Mouse (Mus musculus) c-Kit-negative CD71-positive TER-119-positive erythroid progenitor cells, embryonic 14.5 days (primary cell): Measurements from ENCODE around the gene Agbl1.
"Not testable (repeated sequence)": the region's sequence is repeated elsewhere in the genome, so short reads cannot be mapped to it uniquely, and the experiment has no call there.

Experiments
- DNase-seq: peaks from one replicate; pipeline ENCODE4 v3.0.0-alpha.2; 2013; ENCODE audit warnings: low read depth, low spot score

The Agbl1 gene

GRCm38 (mm10) chr7:76229311-76229937, at the start of gene Agbl1:
Gene Agbl1 (plus strand): TSS chr7:76229887.
- DNase-seq, result no peak

DNA sequence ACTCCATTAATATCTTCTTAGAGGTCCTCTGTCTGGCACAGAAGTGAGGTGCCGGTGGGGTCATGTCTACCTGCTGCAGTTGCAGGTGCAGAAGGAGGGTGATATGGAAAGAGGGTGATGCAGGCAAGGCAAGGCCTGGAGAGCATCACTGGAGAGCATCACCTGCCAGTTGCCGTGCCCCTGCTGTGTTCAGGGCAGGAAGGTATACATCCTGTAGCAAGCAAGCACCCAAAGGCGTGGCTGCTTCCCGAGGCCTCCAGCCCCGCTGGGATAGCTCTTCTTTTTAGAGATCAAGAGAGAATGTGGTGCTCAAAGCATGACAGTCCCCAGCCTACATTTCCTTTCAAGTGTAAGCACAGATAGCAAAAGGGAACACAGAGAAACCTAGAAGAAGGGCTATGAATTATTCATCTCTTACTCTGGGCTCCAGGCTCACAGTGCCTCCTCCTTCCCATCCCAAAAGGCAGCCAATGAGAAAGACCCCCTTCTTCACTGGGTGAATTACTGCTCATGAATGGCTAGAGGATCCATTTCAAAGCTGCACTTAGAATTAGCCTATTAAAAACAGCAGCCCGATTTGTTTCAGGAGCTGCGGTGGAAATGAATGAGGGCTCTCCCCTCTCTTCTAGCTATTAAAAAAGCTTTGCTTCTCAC, 44.6 kb upstream of the Agbl1 start:
- DNase-seq, result no peak

DNA sequence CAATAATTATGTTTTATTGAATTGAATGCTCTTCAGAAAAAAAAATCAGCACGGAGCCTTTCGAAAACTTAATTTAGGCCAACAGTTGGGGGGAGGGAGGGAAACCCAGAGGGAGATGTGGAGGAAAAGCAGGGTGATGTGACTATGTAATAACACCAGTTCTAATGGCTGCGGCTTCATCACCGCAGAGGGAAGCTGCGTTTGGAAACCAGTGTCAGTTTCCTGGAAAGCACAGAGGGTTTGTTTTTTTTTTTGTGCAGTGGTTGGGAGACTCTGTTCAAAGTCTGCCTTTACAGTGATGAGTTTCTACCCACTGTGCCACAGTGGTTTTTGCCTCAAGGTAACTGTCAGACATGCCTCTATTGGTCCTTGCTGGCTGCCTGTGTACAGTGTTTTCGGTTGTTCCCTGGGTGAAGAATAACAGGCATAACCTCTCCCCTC, 44.0 kb upstream of the Agbl1 start:
- DNase-seq, result no peak

DNA sequence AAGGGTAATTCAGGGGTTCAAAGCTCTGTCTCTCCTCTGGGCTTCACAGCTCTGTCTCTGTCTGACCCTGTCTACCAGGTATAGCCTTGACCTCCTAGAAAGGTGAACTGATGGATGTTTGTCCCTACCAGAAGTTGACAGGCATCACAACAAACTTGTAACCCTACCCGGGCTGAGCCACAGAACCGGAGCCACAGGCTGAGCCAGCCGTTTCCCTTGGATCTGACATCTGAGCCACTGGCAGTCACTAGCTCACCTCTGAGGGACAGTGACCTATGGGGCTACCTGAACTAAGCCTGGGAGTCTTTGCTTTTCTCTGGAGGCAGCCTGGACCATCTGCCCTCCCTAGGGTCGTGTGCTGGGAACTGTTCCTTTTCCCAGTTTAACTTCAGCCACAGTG, 11.1 kb upstream of the Agbl1 start:
- no peak for DNase-seq

- no peak for DNase-seq
Measured at GRCm38 (mm10) chr7:76219797-76220469, 9.8 kb upstream of the Agbl1 start.

DNA sequence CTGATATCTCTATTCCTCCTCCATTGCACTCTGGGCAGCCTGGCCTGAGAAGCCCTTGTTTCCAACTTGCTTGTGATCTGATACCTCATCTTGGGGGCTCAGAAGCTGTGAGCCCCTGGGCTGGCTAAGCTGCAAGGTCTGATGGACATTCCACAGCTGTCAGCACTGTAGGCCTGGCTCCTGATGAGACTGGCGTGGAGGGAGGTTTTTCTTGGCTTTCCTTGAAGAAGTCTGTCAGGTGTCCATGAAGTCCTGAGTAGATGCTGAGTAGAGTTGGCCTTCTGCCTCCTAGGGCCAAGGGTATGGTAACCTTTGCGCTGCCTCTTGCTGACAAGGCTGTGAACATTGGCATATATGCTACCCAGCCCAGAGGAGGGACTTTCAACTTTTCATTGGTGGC, 7.0 kb upstream of the Agbl1 start:
- DNase-seq, result no peak

GRCm38 (mm10) chr7:76228881-76229280, 806 bp upstream of the Agbl1 start:
- no peak for DNase-seq

DNA sequence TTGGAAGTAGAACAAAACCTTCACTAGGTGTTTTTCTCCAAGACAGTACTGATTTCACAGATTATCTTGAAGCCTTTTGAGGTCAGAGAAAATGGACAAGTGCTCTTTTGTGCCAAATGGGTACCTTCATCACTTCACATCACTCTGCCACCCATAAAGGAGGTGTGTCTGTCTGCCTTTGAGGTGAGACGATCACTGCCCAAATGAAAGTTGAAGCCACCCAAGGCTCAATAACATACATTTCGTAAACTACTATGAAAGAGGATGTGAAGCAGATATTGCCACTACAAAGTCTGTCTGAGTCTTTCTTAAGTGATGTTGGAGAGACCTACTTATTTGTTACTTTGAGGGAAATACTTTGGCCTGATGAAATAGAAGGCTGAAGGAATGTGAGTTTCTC, 4.6 kb downstream of the Agbl1 start:
- no peak for DNase-seq

DNA sequence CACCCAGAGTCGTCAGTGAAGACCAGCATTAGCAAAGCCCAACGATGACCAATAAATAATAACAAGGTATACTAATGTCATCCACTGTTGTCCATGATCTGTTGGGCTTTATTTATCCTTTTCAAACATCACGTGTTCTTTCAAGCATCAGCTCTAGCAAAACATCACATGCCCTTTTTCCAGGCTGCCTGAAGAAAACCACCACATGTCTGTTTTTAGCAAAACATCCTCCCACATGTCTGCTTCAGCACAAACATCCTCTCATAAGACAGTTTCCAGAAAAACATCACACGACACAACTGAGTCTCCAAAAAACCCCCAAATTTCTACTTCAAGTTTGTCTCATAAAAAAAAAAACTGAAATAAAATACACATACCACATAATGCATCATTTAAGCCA, 7.8 kb downstream of the Agbl1 start:
- no peak for DNase-seq

GRCm38 (mm10) chr7:76244839-76245238, 15.2 kb downstream of the Agbl1 start:
- not testable (repeated sequence) for DNase-seq

DNA sequence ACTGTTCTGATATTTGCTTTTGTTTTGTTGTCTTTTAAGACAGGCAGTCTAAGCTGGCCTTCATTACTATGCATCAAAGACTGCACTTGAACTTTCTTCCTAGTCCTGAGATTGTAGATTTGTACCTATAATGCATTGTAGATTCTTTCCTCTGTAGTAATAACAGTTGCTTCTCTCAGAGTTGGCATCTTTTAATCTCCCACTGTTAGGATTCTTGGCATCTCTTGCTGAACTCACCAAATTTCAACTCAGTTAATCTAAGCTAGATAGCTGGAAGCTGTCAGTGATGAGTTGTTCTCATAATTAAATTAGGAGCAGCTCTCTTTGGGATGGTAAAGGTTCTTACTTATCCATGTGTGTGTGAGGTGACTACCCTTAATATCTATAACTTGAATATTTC, 45.4 kb downstream of the Agbl1 start:
- DNase-seq, result no peak

DNA sequence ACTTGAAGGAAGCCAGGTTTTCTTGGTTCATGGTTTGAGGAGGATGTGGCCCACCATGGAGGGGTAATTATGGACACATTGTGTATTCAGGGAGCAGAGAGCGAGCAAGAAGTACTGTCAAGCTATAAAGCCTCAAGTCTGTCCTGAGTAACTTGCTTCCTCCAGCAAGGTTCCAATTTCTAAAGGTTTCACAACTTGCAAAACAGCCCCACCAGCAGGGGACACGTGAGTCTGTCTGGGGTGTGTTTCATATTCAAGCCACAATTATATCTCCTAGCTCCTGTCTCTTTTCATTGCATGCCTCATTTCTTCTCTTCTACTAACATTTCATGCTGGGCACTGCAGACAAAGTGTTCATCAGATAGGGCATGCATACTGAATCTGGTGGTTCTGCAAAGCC, 53.1 kb downstream of the Agbl1 start:
- DNase-seq, result no peak

- DNase-seq, result no peak
Measured at GRCm38 (mm10) chr7:76287531-76287930, 57.8 kb downstream of the Agbl1 start.

DNA sequence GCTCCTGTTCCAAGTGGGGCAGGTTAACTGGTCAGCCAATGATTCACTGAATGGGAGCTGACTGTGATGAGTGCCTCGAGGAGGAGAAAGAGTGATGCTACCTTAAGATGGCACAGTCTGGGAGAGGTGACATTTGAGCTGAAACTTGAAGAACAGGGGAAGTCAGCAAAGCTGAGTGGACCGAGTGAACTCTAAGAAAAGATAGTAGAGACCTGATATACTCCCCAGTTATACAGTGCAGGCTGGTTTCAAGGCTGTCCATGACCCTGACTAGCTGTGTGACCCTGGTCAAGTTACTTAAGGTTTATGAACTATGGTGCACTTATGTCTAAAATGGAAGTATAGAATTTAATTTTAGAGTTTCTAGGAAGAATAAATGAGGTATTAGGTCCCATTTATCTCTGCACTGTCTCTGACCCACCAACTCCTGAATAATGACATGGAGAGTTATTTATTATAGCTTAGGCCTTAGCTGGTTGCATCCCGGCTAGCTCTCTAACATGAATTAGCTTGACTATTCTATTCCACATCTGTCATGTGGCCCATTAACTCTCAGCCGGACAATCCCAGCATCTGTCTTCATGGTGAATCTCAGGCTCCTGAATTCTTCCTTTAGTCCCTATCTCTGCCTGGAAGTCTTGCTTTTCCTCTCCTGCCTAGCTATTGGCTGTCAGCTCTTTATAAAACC, 92.3 kb downstream of the Agbl1 start:
- no peak for DNase-seq

DNA sequence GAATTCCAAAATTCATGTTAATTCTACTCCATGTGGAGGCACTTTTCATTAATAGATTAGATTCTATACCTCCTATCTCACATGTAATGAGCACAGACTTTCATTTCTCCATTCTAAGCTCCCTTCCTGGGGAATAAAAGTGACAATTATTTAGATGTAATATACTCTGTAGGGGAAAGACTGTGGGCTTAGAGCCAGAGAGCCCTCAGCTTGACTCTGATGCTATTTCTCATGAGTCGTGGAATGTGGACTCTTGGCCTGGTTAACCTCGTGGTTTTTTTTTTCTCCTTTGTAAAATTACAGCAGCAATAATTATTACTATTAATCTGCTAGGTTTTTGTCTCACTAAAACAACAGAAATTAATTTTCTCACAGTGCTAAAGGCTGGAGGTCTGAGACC, 96.4 kb downstream of the Agbl1 start:
- no peak for DNase-seq

- DNase-seq, result no peak
Measured at GRCm38 (mm10) chr7:76339308-76339707, 109.6 kb downstream of the Agbl1 start.

DNA sequence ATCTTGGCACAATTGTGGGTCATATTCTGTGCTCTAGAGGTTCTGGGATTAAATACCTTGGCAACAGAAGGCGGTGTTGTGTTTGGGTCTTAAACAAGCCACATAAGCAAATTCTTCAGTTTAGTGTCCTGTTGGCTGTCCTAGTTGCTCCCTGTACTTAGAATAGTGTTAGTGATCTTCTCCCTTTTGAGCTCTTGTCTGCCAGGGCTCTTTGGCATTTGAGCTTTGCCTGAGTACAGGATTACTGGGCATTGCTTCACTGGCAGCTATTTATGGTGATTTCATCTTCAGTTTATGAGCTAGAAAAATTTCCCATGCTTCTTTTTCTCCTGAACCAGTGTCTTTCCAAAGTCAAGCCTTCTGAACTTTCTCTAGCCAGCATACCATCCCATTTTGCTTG, 111.9 kb downstream of the Agbl1 start:
- DNase-seq, result no peak

DNA sequence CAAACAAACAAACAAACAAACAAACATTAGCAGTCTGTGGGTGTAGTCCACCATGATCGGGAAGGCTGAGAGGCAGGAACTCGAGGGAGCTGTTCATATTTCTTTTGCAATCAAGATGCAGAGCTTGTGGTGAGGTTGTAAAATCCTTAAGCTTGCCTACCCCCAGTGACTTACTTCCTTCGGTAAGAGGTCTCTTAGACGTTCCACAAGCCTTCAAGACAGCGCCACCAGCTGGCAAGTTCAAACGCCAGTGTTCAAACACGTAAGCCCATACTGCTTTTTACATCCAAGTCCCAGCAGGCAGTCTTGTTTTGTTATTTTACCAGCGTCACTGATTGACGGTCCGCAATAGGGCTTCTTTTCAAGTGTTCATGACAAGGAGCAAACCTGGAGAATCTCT, 123.8 kb downstream of the Agbl1 start:
- DNase-seq, result no peak

GRCm38 (mm10) chr7:76354510-76354909, 124.8 kb downstream of the Agbl1 start:
- DNase-seq, result no peak

- no peak for DNase-seq
Measured at GRCm38 (mm10) chr7:76371269-76371668, 141.6 kb downstream of the Agbl1 start.

DNA sequence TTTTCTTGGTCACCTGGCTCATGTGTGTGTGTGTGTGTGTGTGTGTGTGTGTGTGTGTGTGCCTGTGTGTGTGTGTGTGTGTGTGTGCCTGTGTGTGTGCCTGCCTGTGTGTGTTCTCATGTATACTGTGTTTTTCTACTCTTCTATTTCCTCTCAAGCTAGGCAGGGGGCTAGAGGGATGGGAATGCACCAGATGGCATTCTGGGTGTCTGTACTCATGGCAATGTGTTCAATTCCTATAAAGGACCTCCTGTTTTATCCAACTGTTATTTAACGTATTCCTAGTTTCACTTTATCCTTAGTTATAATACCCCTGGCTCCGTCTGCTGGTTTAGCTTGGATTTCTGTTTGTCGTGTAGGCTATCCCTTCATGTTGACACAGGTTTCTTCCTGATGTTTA, 149.8 kb downstream of the Agbl1 start:
- DNase-seq, result no peak

GRCm38 (mm10) chr7:76381986-76382385, 152.3 kb downstream of the Agbl1 start:
- DNase-seq, result no peak

DNA sequence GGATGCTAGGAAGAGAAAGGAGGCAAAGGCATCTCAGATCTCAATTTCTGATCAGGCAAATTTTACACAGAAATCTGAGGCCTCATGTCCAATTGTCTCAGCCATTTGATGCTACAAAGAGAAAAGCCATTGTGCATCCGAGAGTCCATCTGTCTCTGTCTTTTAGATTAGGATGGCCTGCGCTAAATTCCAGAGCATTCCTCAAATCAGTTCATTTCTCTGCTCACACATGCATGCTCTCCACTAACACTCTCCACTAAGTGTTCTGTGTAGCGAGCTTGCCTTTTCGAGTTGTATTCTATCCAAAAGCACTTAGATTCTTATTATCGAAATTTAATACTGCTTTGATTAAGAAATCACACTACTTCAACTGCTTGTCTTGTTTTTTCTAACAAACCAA, 159.6 kb downstream of the Agbl1 start:
- DNase-seq, result no peak
